Mouse (Mus musculus) heart, embryonic 12.5 days (tissue): Measurements from ENCODE around the gene Daxx. TPM values are rescaled to one million over a fixed set of nuclear protein-coding genes. Genes with fewer than 3 reads are reported as not detected.
"Not testable (repeated sequence)": the region's sequence is repeated elsewhere in the genome, so short reads cannot be mapped to it uniquely, and the experiment has no call there.

ENCODE experiments used
- ATAC-seq: fragments of 200-750 bp; cut with Nextera tagmentation; 2 replicates; pipeline ENCODE4 v1.8.0; 2017; ENCODE audit warnings: moderate TSS enrichment, moderate library complexity; ENCODE audit not compliant: insufficient number of reproducible peaks, low FRiP score
- H3K27ac ChIP-seq: fragments of 300-500 bp; sonication (generic); 2 replicates; pipeline ENCODE4 v1.5.1; 2016; ENCODE audit warnings: mild to moderate bottlenecking, moderate library complexity; ENCODE audit not compliant: poor library complexity, severe bottlenecking
- H3K27me3 ChIP-seq: fragments of 300-500 bp; sonication (generic); replicated peaks from 2 replicates; pipeline ENCODE4 v1.6.1; 2016; ENCODE audit warnings: mild to moderate bottlenecking, moderate library complexity
- H3K36me3 ChIP-seq: fragments of 300-500 bp; sonication (generic); 2 replicates; pipeline ENCODE4 v1.6.1; 2016; ENCODE audit warnings: mild to moderate bottlenecking, moderate library complexity
- H3K4me1 ChIP-seq: fragments of 300-500 bp; sonication (generic); replicated peaks from 2 replicates; pipeline ENCODE4 v1.6.1; 2016; ENCODE audit warnings: mild to moderate bottlenecking
- H3K4me2 ChIP-seq: fragments of 300-500 bp; sonication (generic); 2 replicates; pipeline ENCODE4 v1.6.1; 2016; ENCODE audit warnings: mild to moderate bottlenecking, moderate library complexity
- H3K4me3 ChIP-seq: fragments of 300-500 bp; sonication (generic); 2 replicates; pipeline ENCODE4 v1.5.1; 2016; ENCODE audit warnings: mild to moderate bottlenecking
- H3K9ac ChIP-seq: fragments of 300-500 bp; sonication (generic); 2 replicates; pipeline ENCODE4 v1.6.1; 2016; ENCODE audit warnings: mild to moderate bottlenecking, moderate library complexity
- H3K9me3 ChIP-seq: fragments of 300-500 bp; sonication (generic); replicated peaks from 2 replicates; pipeline ENCODE4 v1.6.1; 2016; ENCODE audit warnings: mild to moderate bottlenecking, moderate library complexity
- WGBS: fragments of 180-500 bp; shearing (Covaris S2); methylation state at CpG from one replicate; pipeline ENCODE4 v1.1.7; 2016; 5-methylcytosine and 5-hydroxymethylcytosine counted together
- polyA plus RNA-seq: library from polyadenylated mRNA; unstranded; fragments of >200 nt; fragmentation: Nextera tagmentation; extraction: Ambion mirVana; gene quantifications from 2 replicates; pipeline ENCODE4 v1.2.1, GENCODE M21; 2016

The Daxx gene
- polyA plus RNA-seq, result 36.8 and 39.0 TPM in 2 replicates

- under 1% methylated on average over 68 of the region's 68 CpGs for WGBS
- Histone ChIP-seq H3K36me3 (peaks cover 35% of the 10 kb centered on the region), H3K4me3 (peak within 1 kb of the TSS; percentile 94), H3K9ac (peak within 1 kb of the TSS; percentile 94), H3K9me3 (no peaks in the 10 kb centered on the region), H3K27me3 (no peaks in the 10 kb centered on the region), H3K4me2 (peak within 1 kb of the TSS; percentile 100), H3K27ac (peak within 1 kb of the TSS; percentile 92), H3K4me1 (peaks cover 16% of the 10 kb centered on the region)
- ATAC-seq, result peak; percentile 95
Observed at GRCm38 (mm10) chr17:33909077-33909868, at the start of gene Daxx. TSS of gene Daxx (plus strand) at chr17:33909414.

- H3K9me3 ChIP-seq, result no peaks in the 10 kb centered on the region
- no peak for ATAC-seq
- H3K4me3 ChIP-seq, result no peak overlapping the region
- 21% methylated on average over 9 of the region's 9 CpGs for WGBS
- no peaks in the 10 kb centered on the region for H3K27me3 ChIP-seq
- no peak overlapping the region for H3K27ac ChIP-seq
- H3K4me2 ChIP-seq, result peak overlapping the region; percentile 36
- no peak overlapping the region for H3K9ac ChIP-seq
- peaks cover 4% of the 10 kb centered on the region for H3K4me1 ChIP-seq
- no peaks in the 10 kb centered on the region for H3K36me3 ChIP-seq
Observed at GRCm38 (mm10) chr17:33865330-33866030, 43.7 kb upstream of the Daxx start.

- not testable (repeated sequence) for H3K27ac ChIP-seq, ATAC-seq
- peaks cover 31% of the 10 kb centered on the region for H3K36me3 ChIP-seq
Observed at GRCm38 (mm10) chr17:33873537-33873936, 35.7 kb upstream of the Daxx start, which contains the start of gene Gm7029. TSS of gene Gm7029 (plus strand) at chr17:33873837.

GRCm38 (mm10) chr17:33874411-33874810, 34.8 kb upstream of the Daxx start:
- peaks cover 38% of the 10 kb centered on the region for H3K36me3 ChIP-seq
- WGBS, result 68% methylated on average over 11 of the region's 11 CpGs
- H3K4me2 ChIP-seq, result no peak overlapping the region

More at GRCm38 (mm10) chr17:33873537-33873936, 35.7 kb upstream of the Daxx start, which contains the start of gene Gm7029:
- H3K4me1 ChIP-seq, H3K27me3 ChIP-seq, H3K4me3 ChIP-seq, H3K9ac ChIP-seq, H3K4me2 ChIP-seq, H3K9me3 ChIP-seq: not testable (repeated sequence)
- WGBS, result 73% methylated on average over 5 of the region's 12 CpGs

GRCm38 (mm10) chr17:33875797-33876196, 33.4 kb upstream of the Daxx start:
- H3K4me3 ChIP-seq, H3K27ac ChIP-seq, H3K9me3 ChIP-seq, H3K9ac ChIP-seq, H3K4me1 ChIP-seq, H3K27me3 ChIP-seq, H3K4me2 ChIP-seq, ATAC-seq: not testable (repeated sequence)
- 87% methylated on average over 5 of the region's 5 CpGs for WGBS
- H3K36me3 ChIP-seq, result peaks cover 49% of the 10 kb centered on the region

More at GRCm38 (mm10) chr17:33874411-33874810, 34.8 kb upstream of the Daxx start:
- Histone ChIP-seq H3K4me3 (no peak overlapping the region), H3K27me3 (no peaks in the 10 kb centered on the region), H3K4me1 (no peaks in the 10 kb centered on the region), H3K27ac (no peak overlapping the region), H3K9ac (no peak overlapping the region), H3K9me3 (no peaks in the 10 kb centered on the region)
- ATAC-seq, result peak; percentile 45; the same call in 1 of the 2 replicates

GRCm38 (mm10) chr17:33884320-33884719, 24.9 kb upstream of the Daxx start:
- H3K4me2 ChIP-seq, H3K9me3 ChIP-seq, H3K9ac ChIP-seq, ATAC-seq, H3K27ac ChIP-seq, H3K4me3 ChIP-seq, H3K27me3 ChIP-seq: not testable (repeated sequence)
- peaks cover 19% of the 10 kb centered on the region for H3K4me1 ChIP-seq
- WGBS, result 89% methylated on average over 11 of the region's 11 CpGs
- peaks cover 62% of the 10 kb centered on the region for H3K36me3 ChIP-seq

- not testable (repeated sequence) for H3K9me3 ChIP-seq, H3K27me3 ChIP-seq, ATAC-seq, H3K4me3 ChIP-seq, H3K27ac ChIP-seq, H3K9ac ChIP-seq
- 27% methylated on average over 2 of the region's 2 CpGs for WGBS
- peak overlapping the region; percentile 75 for H3K4me2 ChIP-seq
- H3K4me1 ChIP-seq, result peaks cover 20% of the 10 kb centered on the region
- H3K36me3 ChIP-seq, result peaks cover 34% of the 10 kb centered on the region
Observed at GRCm38 (mm10) chr17:33887802-33888201, 21.4 kb upstream of the Daxx start.

- H3K36me3 ChIP-seq, result peaks cover 30% of the 10 kb centered on the region
- H3K4me1 ChIP-seq, result peaks cover 20% of the 10 kb centered on the region
- not testable (repeated sequence) for H3K9me3 ChIP-seq, H3K9ac ChIP-seq, H3K27ac ChIP-seq, H3K27me3 ChIP-seq, ATAC-seq
- peak overlapping the region; percentile 75 for H3K4me2 ChIP-seq
- peak overlapping the region; percentile 6; the same call in 1 of the 2 replicates for H3K4me3 ChIP-seq
Observed at GRCm38 (mm10) chr17:33888230-33888629, 21.0 kb upstream of the Daxx start.

- ATAC-seq, result peak; percentile 23; the same call in 1 of the 2 replicates
- H3K27me3 ChIP-seq, H3K9me3 ChIP-seq: not testable (repeated sequence)
- H3K4me1 ChIP-seq, result peaks cover 20% of the 10 kb centered on the region
- H3K36me3 ChIP-seq, result peaks cover 18% of the 10 kb centered on the region
- peak overlapping the region; percentile 75 for H3K4me2 ChIP-seq
- peak overlapping the region; percentile 88; the same call in 1 of the 2 replicates for H3K27ac ChIP-seq
- H3K9ac ChIP-seq, result peak overlapping the region; percentile 86
- peak overlapping the region; percentile 92 for H3K4me3 ChIP-seq
- WGBS, result under 1% methylated on average over 38 of the region's 44 CpGs
Observed at GRCm38 (mm10) chr17:33889941-33890532, 19.2 kb upstream of the Daxx start.

GRCm38 (mm10) chr17:33890533-33891059, 18.6 kb upstream of the Daxx start, which contains the start of gene Kifc1:
TSS of gene Kifc1 (minus strand) at chr17:33890661.
- Histone ChIP-seq H3K9ac (peak within 1 kb of the TSS; percentile 86), H3K27me3 (0 out of 2 replicates have a peak, but pooled peaks cover 2% of the 10 kb centered on the region), H3K4me3 (peak within 1 kb of the TSS; percentile 92), H3K4me2 (peak within 1 kb of the TSS; percentile 75), H3K9me3 (no peaks in the 10 kb centered on the region), H3K36me3 (peaks cover 14% of the 10 kb centered on the region), H3K27ac (peak within 1 kb of the TSS; percentile 88; the same call in 1 of the 2 replicates), H3K4me1 (peaks cover 20% of the 10 kb centered on the region)
- ATAC-seq, result peak; percentile 97
- WGBS, result 0% methylated on average over 49 of the region's 49 CpGs
